Mouse (Mus musculus) heart, embryonic 10.5 days (tissue): Measurements from ENCODE around the gene Csnk1g1. TPM values are rescaled to one million over a fixed set of nuclear protein-coding genes. Genes with fewer than 3 reads are reported as not detected.

Experiments used
- DNase-seq: peaks from one replicate; pipeline ENCODE4 v3.0.0-alpha.2; 2017; ENCODE audit warnings: low spot score
- H3K27ac ChIP-seq: fragments of 300-500 bp; sonication (generic); 2 replicates; pipeline ENCODE4 v1.5.1; 2016; ENCODE audit warnings: mild to moderate bottlenecking
- H3K27me3 ChIP-seq: fragments of 300-500 bp; sonication (generic); 2 replicates; pipeline ENCODE4 v1.6.1; 2016; ENCODE audit warnings: mild to moderate bottlenecking; ENCODE audit not compliant: poor library complexity, insufficient read depth, severe bottlenecking
- H3K36me3 ChIP-seq: fragments of 300-500 bp; sonication (generic); 2 replicates; pipeline ENCODE4 v1.6.1; 2016; ENCODE audit warnings: mild to moderate bottlenecking, moderate library complexity
- H3K4me1 ChIP-seq: fragments of 300-500 bp; sonication (generic); 2 replicates; pipeline ENCODE4 v1.6.1; 2016; ENCODE audit warnings: mild to moderate bottlenecking
- H3K4me3 ChIP-seq: fragments of 300-500 bp; sonication (generic); 2 replicates; pipeline ENCODE4 v1.5.1; 2016; ENCODE audit warnings: mild to moderate bottlenecking, moderate library complexity
- H3K9me3 ChIP-seq: fragments of 300-500 bp; sonication (generic); 2 replicates; pipeline ENCODE4 v1.6.1; 2016; ENCODE audit warnings: mild to moderate bottlenecking, moderate library complexity
- WGBS: fragments of 180-500 bp; shearing (Covaris S2); methylation state at CpG from one replicate; pipeline ENCODE4 v1.1.7; 2016; 5-methylcytosine and 5-hydroxymethylcytosine counted together
- polyA plus RNA-seq: library from polyadenylated mRNA; unstranded; fragments of >200 nt; fragmentation: Nextera tagmentation; extraction: Ambion mirVana; gene quantifications from 2 replicates; pipeline ENCODE4 v1.2.1, GENCODE M21; 2016

Gene Csnk1g1
- polyA plus RNA-seq, 1 experiment from 2014 or later, result 14.9 TPM

DNA sequence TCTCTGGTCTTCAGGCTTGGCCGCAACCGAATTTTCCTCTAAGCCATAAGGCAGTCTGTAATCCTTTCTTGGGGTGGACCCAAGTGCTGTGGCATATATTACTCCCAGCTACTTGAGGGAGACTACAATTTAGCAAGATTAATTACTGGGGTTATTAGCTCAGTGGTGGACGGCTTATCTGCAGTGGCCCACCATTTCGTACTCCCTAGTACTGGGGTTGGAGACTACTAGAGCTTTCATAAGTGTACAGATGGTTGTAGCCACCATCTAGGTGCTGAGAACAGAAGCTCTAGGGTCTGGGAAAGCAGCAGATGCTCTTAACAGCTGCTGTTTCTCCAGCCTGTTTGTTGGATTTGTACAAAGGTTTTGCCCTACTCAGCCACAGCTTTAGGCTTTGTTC is 152.3 kb downstream of the Csnk1g1 start:
- Histone ChIP-seq H3K4me1 (peaks cover 23% of the 10 kb centered on the region), H3K4me3 (peak overlapping the region; percentile 85), H3K27me3 (no peaks in the 10 kb centered on the region), H3K27ac (peak overlapping the region; percentile 93), H3K9me3 (no peaks in the 10 kb centered on the region), H3K36me3 (peaks cover 37% of the 10 kb centered on the region)
- WGBS, result 38% methylated on average over 4 of the region's 4 CpGs
- no peak for DNase-seq

DNA sequence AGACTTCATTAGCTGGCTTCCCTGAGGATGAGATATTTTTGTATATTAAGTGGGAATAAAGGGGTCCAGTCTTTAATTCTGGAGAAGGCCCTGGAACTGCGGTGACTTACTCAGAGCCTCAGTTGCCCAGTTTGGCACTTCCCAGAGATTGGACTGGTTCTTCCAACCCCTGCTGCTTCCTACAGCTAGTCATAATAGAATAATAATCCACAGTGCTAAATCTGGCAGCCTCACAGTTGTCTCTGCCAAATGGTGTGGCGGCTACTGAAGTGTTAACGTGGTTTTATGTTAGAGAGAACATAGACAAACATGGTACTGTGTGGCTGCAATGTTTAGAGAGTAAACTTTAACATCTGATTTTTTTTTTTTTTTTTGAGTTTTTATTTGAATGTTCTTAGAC is 152.9 kb downstream of the Csnk1g1 start:
- Histone ChIP-seq H3K36me3 (peaks cover 44% of the 10 kb centered on the region), H3K4me3 (peak overlapping the region; percentile 85), H3K27ac (peak overlapping the region; percentile 93), H3K9me3 (no peaks in the 10 kb centered on the region), H3K4me1 (peaks cover 23% of the 10 kb centered on the region), H3K27me3 (peaks cover 3% of the 10 kb centered on the region; the same call in 1 of the 2 replicates)
- no peak for DNase-seq
- WGBS, result 100% methylated on average over 3 of the region's 3 CpGs

DNA sequence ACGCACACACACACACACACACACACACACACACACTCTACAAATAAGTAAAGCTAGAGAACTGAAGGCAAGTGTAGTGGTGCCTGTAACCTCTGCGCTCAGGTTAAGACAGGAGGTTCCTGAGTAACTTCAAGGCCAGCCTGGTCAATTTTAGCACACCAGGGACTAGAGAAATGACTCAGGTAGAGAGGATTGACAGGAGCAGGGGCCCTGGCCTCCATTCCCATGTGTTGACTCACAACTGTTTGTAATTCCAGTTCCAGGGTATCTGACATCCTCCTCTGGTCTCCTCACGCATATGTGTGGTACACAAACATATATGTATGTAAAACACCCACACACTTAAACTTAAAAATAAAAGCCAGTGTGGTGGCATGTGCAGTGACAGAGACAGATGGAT is 154.7 kb downstream of the Csnk1g1 start:
- Histone ChIP-seq H3K4me3 (no peak overlapping the region), H3K4me1 (peaks cover 34% of the 10 kb centered on the region), H3K36me3 (peaks cover 54% of the 10 kb centered on the region), H3K27me3 (peaks cover 21% of the 10 kb centered on the region), H3K9me3 (no peaks in the 10 kb centered on the region), H3K27ac (no peak overlapping the region)
- WGBS, result 95% methylated on average over 3 of the region's 3 CpGs
- DNase-seq, result no peak

- no peak overlapping the region for H3K27ac ChIP-seq
- 96% methylated on average over 11 of the region's 11 CpGs for WGBS
Observed at GRCm38 (mm10) chr9:66064316-66064715, 155.6 kb downstream of the Csnk1g1 start.

DNA sequence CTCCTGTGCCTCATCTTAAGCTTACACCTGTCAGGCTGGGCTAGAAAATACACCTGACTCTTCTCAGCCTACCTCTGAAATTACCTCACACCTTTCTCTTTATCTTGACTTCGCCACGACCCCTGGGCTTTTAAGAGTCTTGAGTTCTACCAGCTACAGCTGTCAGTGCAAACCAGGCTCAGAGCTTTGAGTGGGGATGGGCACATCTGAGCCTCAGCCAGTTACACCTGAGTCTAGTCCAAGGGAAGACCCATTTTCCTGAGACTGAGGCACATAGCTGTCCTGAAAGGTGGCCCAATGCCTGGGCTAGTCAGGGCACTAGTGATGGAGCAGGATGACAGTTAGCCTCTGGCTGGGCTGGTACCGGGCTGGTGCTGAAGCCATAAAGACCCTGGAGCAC is 158.1 kb downstream of the Csnk1g1 start:
- H3K4me1 ChIP-seq, result peaks cover 30% of the 10 kb centered on the region
- 80% methylated on average over 3 of the region's 3 CpGs for WGBS
- H3K27ac ChIP-seq, result no peak overlapping the region
- H3K27me3 ChIP-seq, result peaks cover 43% of the 10 kb centered on the region
- H3K36me3 ChIP-seq, result peaks cover 54% of the 10 kb centered on the region
- no peak overlapping the region for H3K4me3 ChIP-seq
- no peak for DNase-seq
- H3K9me3 ChIP-seq, result no peaks in the 10 kb centered on the region

More at GRCm38 (mm10) chr9:66064316-66064715, 155.6 kb downstream of the Csnk1g1 start:
- peaks cover 54% of the 10 kb centered on the region for H3K36me3 ChIP-seq
- no peak for DNase-seq
- H3K9me3 ChIP-seq, result no peaks in the 10 kb centered on the region
- peaks cover 30% of the 10 kb centered on the region for H3K27me3 ChIP-seq
- peaks cover 36% of the 10 kb centered on the region for H3K4me1 ChIP-seq
- H3K4me3 ChIP-seq, result no peak overlapping the region

DNA sequence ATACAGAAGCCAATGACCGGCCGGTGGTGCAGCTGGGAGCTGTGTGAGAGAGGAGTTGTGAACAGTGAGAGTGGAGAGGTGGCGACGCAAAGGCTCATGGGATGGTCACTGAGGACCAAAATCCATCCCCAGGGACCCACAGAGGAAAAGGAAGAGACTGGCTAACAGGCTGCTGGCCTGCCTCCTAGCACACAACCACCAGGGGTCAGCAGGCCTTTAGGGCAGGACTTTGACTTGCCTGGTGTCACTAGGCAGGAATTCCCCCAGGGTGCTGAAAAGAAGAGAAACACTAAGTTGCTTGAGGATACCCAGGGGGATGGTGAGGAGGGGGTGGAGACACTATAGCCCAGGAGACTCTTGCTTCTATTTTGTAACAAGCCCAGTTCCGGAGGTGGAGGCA is 158.8 kb downstream of the Csnk1g1 start:
- no peaks in the 10 kb centered on the region for H3K9me3 ChIP-seq
- H3K27me3 ChIP-seq, result peaks cover 43% of the 10 kb centered on the region
- no peak overlapping the region for H3K27ac ChIP-seq
- H3K36me3 ChIP-seq, result peaks cover 48% of the 10 kb centered on the region
- H3K4me1 ChIP-seq, result peaks cover 28% of the 10 kb centered on the region
- WGBS, result 18% methylated on average over 5 of the region's 5 CpGs
- H3K4me3 ChIP-seq, result no peak overlapping the region
- DNase-seq, result peak; percentile 84

DNA sequence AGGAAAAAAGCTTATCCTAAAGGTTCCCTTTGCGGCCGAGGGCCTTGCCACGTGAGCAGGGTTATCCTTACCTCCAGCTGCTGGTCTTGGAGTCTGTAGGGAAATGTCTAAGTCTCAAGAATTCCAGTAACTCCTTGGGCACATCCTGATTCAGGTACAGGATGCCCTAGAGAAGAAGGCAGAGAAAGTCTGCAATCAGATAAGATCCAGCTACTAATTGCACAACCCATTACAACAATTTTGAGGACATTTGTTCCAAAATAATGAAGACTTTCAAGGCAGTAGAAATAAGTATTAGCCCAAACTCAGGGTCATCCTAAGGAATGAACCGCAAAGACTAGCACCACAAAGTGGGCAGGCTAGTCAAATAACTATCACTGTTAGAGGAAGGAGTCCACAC is 159.3 kb downstream of the Csnk1g1 start:
- Histone ChIP-seq H3K4me3 (no peak overlapping the region), H3K36me3 (peaks cover 43% of the 10 kb centered on the region), H3K27me3 (peaks cover 43% of the 10 kb centered on the region), H3K9me3 (no peaks in the 10 kb centered on the region), H3K4me1 (peaks cover 23% of the 10 kb centered on the region), H3K27ac (no peak overlapping the region)
- no peak for DNase-seq
- 53% methylated on average over 4 of the region's 4 CpGs for WGBS

- DNase-seq, result no peak
- 1% methylated on average over 30 of the region's 30 CpGs for WGBS
- Histone ChIP-seq H3K4me1 (peaks cover 23% of the 10 kb centered on the region), H3K36me3 (peaks cover 34% of the 10 kb centered on the region), H3K4me3 (peak overlapping the region; percentile 65), H3K27ac (peak overlapping the region; percentile 72), H3K27me3 (peaks cover 43% of the 10 kb centered on the region), H3K9me3 (no peaks in the 10 kb centered on the region)
Observed at GRCm38 (mm10) chr9:66068971-66069391, 160.3 kb downstream of the Csnk1g1 start.

GRCm38 (mm10) chr9:66069583-66069982 is 160.9 kb downstream of the Csnk1g1 start, which contains the start of gene Snx22:
TSS of gene Snx22 (minus strand) at chr9:66069719.
- peak; percentile 96 for DNase-seq
- Histone ChIP-seq H3K27me3 (peaks cover 43% of the 10 kb centered on the region), H3K9me3 (0 out of 2 replicates have a peak, but pooled peaks cover 3% of the 10 kb centered on the region), H3K27ac (peak within 1 kb of the TSS; percentile 72), H3K36me3 (peaks cover 28% of the 10 kb centered on the region), H3K4me3 (peak within 1 kb of the TSS; percentile 65), H3K4me1 (peaks cover 23% of the 10 kb centered on the region)
- WGBS, result under 1% methylated on average over 22 of the region's 22 CpGs

GRCm38 (mm10) chr9:66070151-66070550 is 161.4 kb downstream of the Csnk1g1 start:
- Histone ChIP-seq H3K27ac (peak overlapping the region; percentile 72; the same call in 1 of the 2 replicates), H3K9me3 (0 out of 2 replicates have a peak, but pooled peaks cover 3% of the 10 kb centered on the region), H3K27me3 (peaks cover 43% of the 10 kb centered on the region), H3K4me3 (peak overlapping the region; percentile 65; the same call in 1 of the 2 replicates), H3K4me1 (peaks cover 23% of the 10 kb centered on the region), H3K36me3 (peaks cover 25% of the 10 kb centered on the region)
- 80% methylated on average over 5 of the region's 5 CpGs for WGBS
- DNase-seq, result no peak

GRCm38 (mm10) chr9:66072754-66073153 is 164.0 kb downstream of the Csnk1g1 start:
- H3K4me1 ChIP-seq, result peaks cover 14% of the 10 kb centered on the region
- H3K36me3 ChIP-seq, result no peaks in the 10 kb centered on the region
- 0 out of 2 replicates have a peak, but pooled peaks cover 3% of the 10 kb centered on the region for H3K9me3 ChIP-seq
- no peak for DNase-seq
- 87% methylated on average over 7 of the region's 7 CpGs for WGBS
- peaks cover 29% of the 10 kb centered on the region for H3K27me3 ChIP-seq
- no peak overlapping the region for H3K4me3 ChIP-seq
- no peak overlapping the region for H3K27ac ChIP-seq

- peak overlapping the region; percentile 77 for H3K27ac ChIP-seq
- H3K4me3 ChIP-seq, result peak overlapping the region; percentile 44
- peaks cover 8% of the 10 kb centered on the region for H3K4me1 ChIP-seq
- no peaks in the 10 kb centered on the region for H3K36me3 ChIP-seq
- 0 out of 2 replicates have a peak, but pooled peaks cover 3% of the 10 kb centered on the region for H3K9me3 ChIP-seq
- WGBS, result 64% methylated on average over 3 of the region's 3 CpGs
- no peak for DNase-seq
- H3K27me3 ChIP-seq, result no peaks in the 10 kb centered on the region
Observed at GRCm38 (mm10) chr9:66078072-66078471, 169.3 kb downstream of the Csnk1g1 start.

- Histone ChIP-seq H3K4me1 (peaks cover 8% of the 10 kb centered on the region), H3K27me3 (no peaks in the 10 kb centered on the region), H3K9me3 (0 out of 2 replicates have a peak, but pooled peaks cover 3% of the 10 kb centered on the region), H3K36me3 (no peaks in the 10 kb centered on the region), H3K27ac (peak overlapping the region; percentile 77), H3K4me3 (peak overlapping the region; percentile 44)
- WGBS, result 5% methylated on average over 14 of the region's 14 CpGs
- DNase-seq, result no peak
Observed at GRCm38 (mm10) chr9:66078493-66078892, 169.8 kb downstream of the Csnk1g1 start.
